Mouse (Mus musculus): ENCODE data around the gene Dhh. TPM values are rescaled to one million over a fixed set of nuclear protein-coding genes. Genes with fewer than 3 reads are reported as not detected.

Dhh gene
- total and polyA plus RNA-seq, 2 experiments from 2014 or later, result 1.7 to 4.8 TPM

DNA sequence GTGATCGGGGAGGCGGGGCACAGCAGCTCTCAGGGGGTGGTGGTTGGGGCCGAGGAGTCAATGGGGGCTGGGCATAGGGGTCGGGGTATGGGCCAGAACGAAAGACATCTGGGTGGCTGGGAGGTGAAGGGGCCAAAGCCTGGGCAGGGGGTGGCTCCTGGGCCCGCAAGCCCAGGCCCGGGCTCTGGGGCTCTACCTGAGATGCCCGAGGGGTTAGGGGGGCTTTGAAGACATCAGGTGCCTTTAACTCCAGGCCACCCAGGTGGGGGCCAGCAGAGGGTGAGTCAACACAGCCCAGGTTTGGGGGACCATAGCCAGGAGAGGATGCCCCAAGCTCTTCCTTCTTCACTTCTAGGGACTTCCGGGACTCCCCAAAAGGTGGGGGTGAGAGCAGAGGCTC lies 45.6 kb downstream of the Dhh start:
- DNase-seq (ENCODE audit: low spot score) (no peak), ATAC-seq (ENCODE audit: insufficient read depth, low read depth) (0 out of 2 replicates have a peak, but pooled peaks have one; percentile 6)
- WGBS, result 91% methylated on average over 9 of the region's 9 CpGs
- Histone ChIP-seq H3K9ac (replicated peaks; ENCODE audit: low read depth, low read length) (no peak overlapping the region), H3K36me3 (replicated peaks; ENCODE audit: control insufficient read depth, insufficient read depth, low read length) (peaks cover 98% of the 10 kb centered on the region), H3K27ac (ENCODE audit: low read depth) (no peak overlapping the region), H3K27me3 (ENCODE audit: control insufficient read depth, insufficient read depth, low read length) (no peaks in the 10 kb centered on the region), H3K4me1 (ENCODE audit: control insufficient read depth, insufficient read depth) (no peaks in the 10 kb centered on the region), H3K4me3 (ENCODE audit: low read depth, low read length) (no peak overlapping the region), H3K9me3 (replicated peaks; ENCODE audit: control insufficient read depth, low read length) (no peaks in the 10 kb centered on the region), H3K4me2 (ENCODE audit: low read depth, low read length) (no peak overlapping the region)
- TF ChIP-seq CTCF (IDR thresholded peaks at IDR 0.05; ENCODE audit: low read depth), result no peak
- no peak for TF ChIP-seq EP300 (IDR thresholded peaks at IDR 0.05; ENCODE audit: low read depth)

GRCm38 (mm10) chr15:98852071-98852470 lies 46.3 kb downstream of the Dhh start:
- H3K4me1 ChIP-seq (ENCODE audit: control insufficient read depth, insufficient read depth), result no peaks in the 10 kb centered on the region
- TF ChIP-seq CTCF (IDR thresholded peaks at IDR 0.05; ENCODE audit: low read depth) (no peak), EP300 (IDR thresholded peaks at IDR 0.05; ENCODE audit: low read depth) (no peak)
- ATAC-seq (ENCODE audit: insufficient read depth, low read depth) (no peak), DNase-seq (ENCODE audit: low spot score) (no peak)
- H3K4me2 ChIP-seq (ENCODE audit: low read depth, low read length), result no peak overlapping the region
- no peaks in the 10 kb centered on the region for H3K27me3 ChIP-seq (ENCODE audit: control insufficient read depth, insufficient read depth, low read length)
- H3K9me3 ChIP-seq (replicated peaks; ENCODE audit: control insufficient read depth, low read length), result no peaks in the 10 kb centered on the region
- WGBS, result 92% methylated on average over 9 of the region's 9 CpGs
- H3K9ac ChIP-seq (replicated peaks; ENCODE audit: low read depth, low read length), result no peak overlapping the region
- H3K4me3 ChIP-seq (ENCODE audit: low read depth, low read length), result no peak overlapping the region
- peaks cover 98% of the 10 kb centered on the region for H3K36me3 ChIP-seq (replicated peaks; ENCODE audit: control insufficient read depth, insufficient read depth, low read length)
- no peak overlapping the region for H3K27ac ChIP-seq (ENCODE audit: low read depth)

GRCm38 (mm10) chr15:98851229-98851818 lies 47.0 kb downstream of the Dhh start:
- peaks cover 100% of the 10 kb centered on the region for H3K36me3 ChIP-seq (replicated peaks; ENCODE audit: control insufficient read depth, insufficient read depth, low read length)
- WGBS, result 90% methylated on average over 21 of the region's 21 CpGs
- H3K4me3 ChIP-seq (ENCODE audit: low read depth, low read length), result no peak overlapping the region
- H3K9me3 ChIP-seq (replicated peaks; ENCODE audit: control insufficient read depth, low read length), result no peaks in the 10 kb centered on the region
- no peaks in the 10 kb centered on the region for H3K4me1 ChIP-seq (ENCODE audit: control insufficient read depth, insufficient read depth)
- DNase-seq (ENCODE audit: low spot score) (no peak), ATAC-seq (ENCODE audit: insufficient read depth, low read depth) (no peak)
- TF ChIP-seq CTCF (IDR thresholded peaks at IDR 0.05; ENCODE audit: low read depth), result no peak
- no peak for TF ChIP-seq EP300 (IDR thresholded peaks at IDR 0.05; ENCODE audit: low read depth)
- no peak overlapping the region for H3K9ac ChIP-seq (replicated peaks; ENCODE audit: low read depth, low read length)
- H3K27me3 ChIP-seq (ENCODE audit: control insufficient read depth, insufficient read depth, low read length), result no peaks in the 10 kb centered on the region
- no peak overlapping the region for H3K4me2 ChIP-seq (ENCODE audit: low read depth, low read length)
- H3K27ac ChIP-seq (ENCODE audit: low read depth), result no peak overlapping the region

DNA sequence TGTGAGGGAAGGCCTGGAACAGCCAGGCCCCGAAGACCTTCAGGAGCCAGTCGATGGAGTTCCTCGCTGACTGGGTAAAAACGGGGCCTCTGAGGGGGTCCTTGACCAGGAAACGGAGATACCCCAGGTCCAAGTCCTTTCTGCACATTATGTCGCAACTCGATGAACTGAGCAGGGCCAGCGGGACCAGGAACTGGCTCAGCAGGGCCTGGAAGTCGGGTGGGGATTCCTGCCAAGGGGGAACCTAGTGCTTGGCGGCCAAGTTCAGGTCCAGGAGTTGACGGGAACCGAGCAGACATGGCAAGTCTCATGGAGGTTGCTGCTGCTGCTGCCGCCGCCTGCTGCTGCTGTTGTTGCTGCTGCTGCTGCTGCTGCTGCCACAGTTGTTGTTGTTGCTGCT lies 47.7 kb downstream of the Dhh start:
- no peaks in the 10 kb centered on the region for H3K27me3 ChIP-seq (ENCODE audit: control insufficient read depth, insufficient read depth, low read length)
- H3K27ac ChIP-seq (ENCODE audit: low read depth), result no peak overlapping the region
- WGBS, result 81% methylated on average over 14 of the region's 14 CpGs
- H3K4me3 ChIP-seq (ENCODE audit: low read depth, low read length), result no peak overlapping the region
- H3K4me2 ChIP-seq (ENCODE audit: low read depth, low read length), result no peak overlapping the region
- no peak overlapping the region for H3K9ac ChIP-seq (replicated peaks; ENCODE audit: low read depth, low read length)
- no peaks in the 10 kb centered on the region for H3K9me3 ChIP-seq (replicated peaks; ENCODE audit: control insufficient read depth, low read length)
- peaks cover 100% of the 10 kb centered on the region for H3K36me3 ChIP-seq (replicated peaks; ENCODE audit: control insufficient read depth, insufficient read depth, low read length)
- no peaks in the 10 kb centered on the region for H3K4me1 ChIP-seq (ENCODE audit: control insufficient read depth, insufficient read depth)
- DNase-seq (ENCODE audit: low spot score), result no peak
- ATAC-seq (ENCODE audit: insufficient read depth, low read depth), result no peak
- TF ChIP-seq EP300 (IDR thresholded peaks at IDR 0.05; ENCODE audit: low read depth) (no peak), CTCF (IDR thresholded peaks at IDR 0.05; ENCODE audit: low read depth) (no peak)

- Histone ChIP-seq H3K27ac (ENCODE audit: low read depth) (no peak overlapping the region), H3K4me3 (ENCODE audit: low read depth, low read length) (no peak overlapping the region), H3K9ac (replicated peaks; ENCODE audit: low read depth, low read length) (no peak overlapping the region), H3K4me1 (ENCODE audit: control insufficient read depth, insufficient read depth) (no peaks in the 10 kb centered on the region), H3K36me3 (replicated peaks; ENCODE audit: control insufficient read depth, insufficient read depth, low read length) (peaks cover 100% of the 10 kb centered on the region), H3K9me3 (replicated peaks; ENCODE audit: control insufficient read depth, low read length) (no peaks in the 10 kb centered on the region), H3K4me2 (ENCODE audit: low read depth, low read length) (no peak overlapping the region), H3K27me3 (ENCODE audit: control insufficient read depth, insufficient read depth, low read length) (no peaks in the 10 kb centered on the region)
- WGBS, result 86% methylated on average over 16 of the region's 16 CpGs
- no peak for TF ChIP-seq EP300 (IDR thresholded peaks at IDR 0.05; ENCODE audit: low read depth)
- TF ChIP-seq CTCF (IDR thresholded peaks at IDR 0.05; ENCODE audit: low read depth), result no peak
- no peak for DNase-seq (ENCODE audit: low spot score)
- no peak for ATAC-seq (ENCODE audit: insufficient read depth, low read depth)
Observed at GRCm38 (mm10) chr15:98849956-98850600, 48.3 kb downstream of the Dhh start.

DNA sequence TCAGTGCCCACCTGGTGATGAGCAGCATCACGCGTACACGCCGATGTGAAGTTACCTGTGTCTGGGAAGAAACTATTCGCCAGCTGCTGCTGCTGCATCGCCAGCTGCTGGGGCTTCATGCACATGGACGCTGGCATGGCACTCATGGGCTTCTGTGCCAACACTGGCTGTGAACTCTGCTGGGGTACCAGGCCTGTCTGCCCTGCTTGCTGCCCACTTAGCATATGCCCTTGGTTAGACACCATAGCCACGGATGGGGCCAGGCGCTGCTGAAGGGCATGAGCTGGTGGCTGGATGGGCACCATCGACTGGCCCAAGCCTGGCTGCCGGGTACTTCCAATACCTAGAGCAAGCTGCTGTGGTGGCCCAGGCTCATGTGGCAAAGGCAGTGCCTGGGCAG lies 49.2 kb downstream of the Dhh start:
- no peak overlapping the region for H3K4me3 ChIP-seq (ENCODE audit: low read depth, low read length)
- H3K4me1 ChIP-seq (ENCODE audit: control insufficient read depth, insufficient read depth), result no peaks in the 10 kb centered on the region
- H3K36me3 ChIP-seq (replicated peaks; ENCODE audit: control insufficient read depth, insufficient read depth, low read length), result peaks cover 100% of the 10 kb centered on the region
- WGBS, result 92% methylated on average over 11 of the region's 11 CpGs
- TF ChIP-seq CTCF (IDR thresholded peaks at IDR 0.05; ENCODE audit: low read depth) (no peak), EP300 (IDR thresholded peaks at IDR 0.05; ENCODE audit: low read depth) (no peak)
- DNase-seq (ENCODE audit: low spot score), result no peak
- no peak overlapping the region for H3K9ac ChIP-seq (replicated peaks; ENCODE audit: low read depth, low read length)
- no peak for ATAC-seq (ENCODE audit: insufficient read depth, low read depth)
- no peak overlapping the region for H3K4me2 ChIP-seq (ENCODE audit: low read depth, low read length)
- no peaks in the 10 kb centered on the region for H3K27me3 ChIP-seq (ENCODE audit: control insufficient read depth, insufficient read depth, low read length)
- H3K27ac ChIP-seq (ENCODE audit: low read depth), result no peak overlapping the region
- H3K9me3 ChIP-seq (replicated peaks; ENCODE audit: control insufficient read depth, low read length), result no peaks in the 10 kb centered on the region

All from heart, postnatal 0 days (tissue).